ENCODE assay signal across 16 mouse cellular contexts in the genomic region with DNA sequence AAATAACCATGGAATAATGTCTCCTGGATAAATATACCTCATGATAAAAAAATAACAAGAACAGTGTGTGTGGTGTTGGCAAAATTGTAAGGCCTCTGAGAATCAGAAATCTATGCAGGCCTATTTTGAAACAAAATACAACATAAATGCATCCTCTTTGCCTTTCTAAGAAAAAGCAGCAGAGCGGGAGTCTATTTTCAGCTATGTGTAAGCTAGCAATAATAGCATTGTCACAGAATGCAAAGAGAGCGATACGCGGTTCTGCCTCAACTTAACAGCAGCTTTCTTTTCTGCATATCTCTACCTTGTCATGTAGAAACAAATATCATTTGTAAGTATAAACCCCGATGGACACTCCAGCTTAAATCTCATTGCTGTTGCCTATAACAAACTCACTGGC.
"Had no signal": no experiment of that assay in that cellular context is flagged by ENCODE, and none has a peak within 500 bp of the region (broad histone marks: within the 10 kb centered on the region; RNA-seq: fewer than 3 reads in every experiment).

No protein-coding gene starts in this region.

- H3K4me1 ChIP-seq: neural tube, embryonic 13.5 days; neural tube, embryonic 15.5 days; stomach, embryonic 15.5 days had no signal

- H3K9me3 ChIP-seq: neural tube, embryonic 13.5 days; neural tube, embryonic 15.5 days; stomach, embryonic 15.5 days had no signal

- H3K4me3 ChIP-seq: neural tube, embryonic 13.5 days; neural tube, embryonic 15.5 days; stomach, embryonic 15.5 days had no signal

- H3K27ac ChIP-seq: neural tube, embryonic 13.5 days; neural tube, embryonic 15.5 days; stomach, embryonic 15.5 days; stomach, postnatal 0 days had no signal

- DNase-seq: retina, postnatal 1 day; right cerebral cortex, adult 18-20 months; right cerebral cortex, postnatal 14 days; right cerebral cortex, postnatal 25 days; right cerebral cortex, postnatal 4 days; spleen, adult 18-20 months; thymus, adult 18-20 months; thymus, adult 2 months; thymus, postnatal 14 days; thymus, postnatal 25 days; thymus, postnatal 36 days; thymus, postnatal 4 days had no signal

- H3K27me3 ChIP-seq: stomach, embryonic 15.5 days had no signal

- H3K4me2 ChIP-seq: neural tube, embryonic 13.5 days; neural tube, embryonic 15.5 days; stomach, embryonic 15.5 days had no signal

- H3K36me3 ChIP-seq: neural tube, embryonic 13.5 days; neural tube, embryonic 15.5 days; stomach, embryonic 15.5 days had no signal

- H3K9ac ChIP-seq: neural tube, embryonic 13.5 days; neural tube, embryonic 15.5 days; stomach, embryonic 15.5 days had no signal
